8 mouse cellular contexts compared by ENCODE assay signal in the genomic region with DNA sequence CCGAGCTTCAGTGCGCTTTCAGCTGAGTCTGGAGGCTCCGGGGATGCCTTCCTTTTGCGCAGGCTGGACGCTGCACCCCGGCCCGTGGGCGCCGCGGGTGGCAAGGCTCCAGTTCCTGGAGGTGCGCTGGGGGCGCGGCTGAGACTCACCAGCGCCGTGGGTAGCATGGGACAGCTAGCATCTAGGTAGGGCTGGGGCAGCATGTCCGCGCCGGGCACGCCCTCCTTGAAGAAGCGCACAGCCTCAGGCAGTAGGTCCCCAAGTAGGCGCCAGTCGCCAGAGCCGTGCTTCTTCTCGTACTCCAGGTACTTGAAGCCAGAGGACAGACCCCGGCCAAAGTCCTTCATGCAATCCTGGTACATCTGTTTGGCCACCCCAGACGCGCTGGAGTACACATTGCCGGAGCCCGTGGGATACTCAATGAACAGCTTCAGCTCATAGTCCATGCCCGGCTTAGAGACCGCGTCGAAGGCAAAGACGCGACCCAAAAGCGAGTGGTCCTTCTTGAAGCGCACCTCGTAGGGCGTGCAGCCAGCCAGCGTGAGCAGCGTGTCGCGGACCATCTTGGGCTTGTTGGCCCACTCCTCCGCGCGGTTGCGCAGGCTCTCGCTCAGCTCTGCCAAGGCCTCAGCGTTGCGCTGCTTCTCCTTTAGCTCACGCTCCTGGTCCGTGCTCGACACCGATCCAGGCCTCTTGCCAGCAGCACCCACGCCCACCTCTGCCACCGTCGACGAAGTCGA. TPM values are rescaled to one million over a fixed set of nuclear protein-coding genes. Genes with fewer than 3 reads are reported as not detected.
DNase-seq lines count a peak whose midpoint lies in the region; ATAC-seq lines count a peak whose summit lies in the region.

No protein-coding gene starts in this region.

- WGBS in forebrain, embryonic 15.5 days = under 1% methylated on average over 59 of the region's 59 CpGs
- under 1% methylated on average over 59 of the region's 59 CpGs for WGBS in hindbrain, embryonic 10.5 days

- H3K4me3 ChIP-seq in brown adipose tissue, adult 24 weeks (ENCODE audit: insufficient read depth, low read depth, low read length) = peak overlapping the region; percentile 91
- peak overlapping the region; percentile 98 for H3K4me3 ChIP-seq in forebrain, embryonic 15.5 days
- H3K4me3 ChIP-seq in hindbrain, embryonic 10.5 days = peak overlapping the region; percentile 79

- H3K4me2 ChIP-seq in forebrain, embryonic 15.5 days (replicated peaks) = peak overlapping the region; percentile 89

- H3K36me3 ChIP-seq in forebrain, embryonic 15.5 days = no peaks in the 10 kb centered on the region
- peaks cover 17% of the 10 kb centered on the region for H3K36me3 ChIP-seq in hindbrain, embryonic 10.5 days

- peak; percentile 70 for DNase-seq in CD4-positive, CD25-positive, alpha-beta regulatory T cell, adult 2 months (ENCODE audit: low read depth, low spot score)
- DNase-seq in hindbrain, embryonic 10.5 days (ENCODE audit: low spot score) = peak; percentile 67
- DNase-seq in layer of hippocampus, postnatal 10 days (ENCODE audit: low spot score in 2 of 2) = peak; percentile 78 to 83
- peak; percentile 83 for DNase-seq in skeletal muscle tissue, adult 2 months (ENCODE audit: low read depth, low spot score)

- peak overlapping the region; percentile 96 for H3K27ac ChIP-seq in brown adipose tissue, adult 24 weeks (replicated peaks; ENCODE audit: low read depth, low read length)
- H3K27ac ChIP-seq in forebrain, embryonic 15.5 days (replicated peaks) = peak overlapping the region; percentile 100
- H3K27ac ChIP-seq in hindbrain, embryonic 10.5 days = peak overlapping the region; percentile 95

- no peaks in the 10 kb centered on the region for H3K27me3 ChIP-seq in forebrain, embryonic 15.5 days
- H3K27me3 ChIP-seq in hindbrain, embryonic 10.5 days (ENCODE audit: insufficient read depth, poor library complexity, severe bottlenecking) = peaks cover 30% of the 10 kb centered on the region; the same call in 1 of the 2 replicates

- peak overlapping the region; percentile 98 for H3K9ac ChIP-seq in forebrain, embryonic 15.5 days (replicated peaks)

- H3K9me3 ChIP-seq in forebrain, embryonic 15.5 days = no peaks in the 10 kb centered on the region
- no peaks in the 10 kb centered on the region for H3K9me3 ChIP-seq in hindbrain, embryonic 10.5 days

- ATAC-seq in CD4-positive, CD25-positive, alpha-beta regulatory T cell, adult 4 months = no peak
- ATAC-seq in forebrain, embryonic 15.5 days (replicated peaks) = no peak
- ATAC-seq in megakaryocyte, adult 5-6 weeks (ENCODE audit: poor library complexity, severe bottlenecking) = peak; percentile 36

- H3K4me1 ChIP-seq in brown adipose tissue, adult 24 weeks (ENCODE audit: control insufficient read depth, insufficient read depth, insufficient read length, low read length) = peaks cover 25% of the 10 kb centered on the region
- peaks cover 58% of the 10 kb centered on the region for H3K4me1 ChIP-seq in forebrain, embryonic 15.5 days
- peaks cover 84% of the 10 kb centered on the region for H3K4me1 ChIP-seq in hindbrain, embryonic 10.5 days (replicated peaks)

RNA-seq across cellular contexts. Expression of gene Irf2bpl, which starts 2.1 kb away (rescaled TPM):
- polyA plus RNA-seq in CD4-positive, CD25-positive, alpha-beta regulatory T cell, adult 4 months (2017; shearing (Covaris generic)) = 10 to 100 TPM in 1 of 2 experiments, 1 to 10 TPM in 1; 7.6 to 18.8 TPM
- polyA plus RNA-seq in brown adipose tissue, adult 24 weeks (2012; ENCODE audit: insufficient read depth, insufficient read length, missing spikeins) = 7.1 and 23.0 TPM in 2 replicates
- polyA plus RNA-seq in forebrain, embryonic 15.5 days (2015; fragmentation: Nextera tagmentation; extraction: Ambion mirVana) = 94.9 and 95.8 TPM in 2 replicates
- 20.3 and 34.2 TPM in 2 replicates for polyA plus RNA-seq in hindbrain, embryonic 10.5 days (2016; fragmentation: Nextera tagmentation; extraction: Ambion mirVana)
- 10 to 100 TPM; 77.9 to 81.5 TPM for total RNA-seq in layer of hippocampus, postnatal 10 days (2021)
- 3.0 and 3.6 TPM in 2 replicates for total RNA-seq in megakaryocyte, adult 5-6 weeks (2015)
- total RNA-seq in megakaryocyte, adult 5-6 weeks (2017) = 1.4 and 3.5 TPM in 2 replicates
